ENCODE assay signal across 24 mouse cellular contexts in the genomic region with DNA sequence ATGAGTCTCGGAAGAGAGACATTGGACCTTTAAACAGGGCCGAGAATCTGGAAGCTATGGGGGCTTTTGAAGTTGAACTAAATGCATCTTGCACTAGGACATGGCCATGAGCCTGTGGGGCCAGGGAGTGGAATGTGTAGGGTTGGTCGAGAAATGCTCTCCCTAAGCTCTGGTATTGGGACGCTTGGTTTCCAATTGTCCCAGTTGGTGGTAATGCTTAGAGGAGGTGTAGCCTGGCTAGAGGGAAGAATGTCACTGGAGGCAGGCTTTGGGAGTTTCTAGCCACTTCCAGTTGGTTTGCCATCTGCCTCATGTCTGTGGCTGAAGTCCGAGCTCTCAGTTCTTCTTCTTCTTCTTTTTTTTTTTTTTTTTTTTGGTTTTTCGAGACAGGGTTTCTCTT. TPM values are rescaled to one million over a fixed set of nuclear protein-coding genes. Genes with fewer than 3 reads are reported as not detected.
"Had no signal": no experiment of that assay in that cellular context is flagged by ENCODE, and none has a peak within 500 bp of the region (broad histone marks: within the 10 kb centered on the region; RNA-seq: fewer than 3 reads in every experiment).

No protein-coding gene starts in this region.

- H3K4me1 ChIP-seq: limb, embryonic 12.5 days; limb, embryonic 15.5 days; midbrain, embryonic 12.5 days; midbrain, embryonic 15.5 days; neural tube, embryonic 13.5 days had no signal

- H3K36me3 ChIP-seq: limb, embryonic 12.5 days; limb, embryonic 15.5 days; midbrain, embryonic 12.5 days; midbrain, embryonic 15.5 days; neural tube, embryonic 13.5 days had no signal

- H3K27me3 ChIP-seq: limb, embryonic 12.5 days; limb, embryonic 15.5 days; midbrain, embryonic 12.5 days; midbrain, embryonic 15.5 days; neural tube, embryonic 13.5 days had no signal

- ATAC-seq: liver, postnatal 0 days; lung, postnatal 0 days; midbrain, embryonic 15.5 days had no signal

- H3K4me2 ChIP-seq: limb, embryonic 12.5 days; limb, embryonic 15.5 days; liver, embryonic 11.5 days; lung, embryonic 14.5 days; midbrain, embryonic 12.5 days; midbrain, embryonic 15.5 days; neural tube, embryonic 13.5 days had no signal

- DNase-seq: kidney, adult 9 months; kidney, postnatal 14 days; kidney, postnatal 4 days; left cerebral cortex, postnatal 4 days; liver, postnatal 0 days; lung, embryonic 14.5 days; thymus, postnatal 25 days had no signal

- H3K27ac ChIP-seq: limb, embryonic 12.5 days; limb, embryonic 15.5 days; liver, embryonic 14.5 days; macrophage; midbrain, embryonic 12.5 days; midbrain, embryonic 15.5 days; neural tube, embryonic 13.5 days had no signal

- H3K4me3 ChIP-seq: limb, embryonic 12.5 days; limb, embryonic 15.5 days; midbrain, embryonic 12.5 days; midbrain, embryonic 15.5 days; myocyte; neural tube, embryonic 13.5 days had no signal

- H3K9ac ChIP-seq: limb, embryonic 12.5 days; limb, embryonic 15.5 days; liver, embryonic 14.5 days; liver, postnatal 0 days; lung, embryonic 14.5 days; midbrain, embryonic 12.5 days; midbrain, embryonic 15.5 days; neural tube, embryonic 13.5 days had no signal

- H3K9me3 ChIP-seq: limb, embryonic 12.5 days; limb, embryonic 15.5 days; midbrain, embryonic 12.5 days; midbrain, embryonic 15.5 days; neural tube, embryonic 13.5 days had no signal

RNA-seq across cellular contexts. Expression of gene Tmem45b, which starts 24.9 kb away (rescaled TPM):
- total RNA-seq: layer of hippocampus, adult 18-20 months; layer of hippocampus, postnatal 14 days; left cerebral cortex, adult 8-10 months; left cerebral cortex, postnatal 14 days; left cerebral cortex, postnatal 4 days; megakaryocyte, adult 5-6 weeks; monocyte, adult 5-6 weeks; neutrophil, adult 5-6 weeks had no signal
- polyA plus RNA-seq: limb, embryonic 12.5 days; limb, embryonic 15.5 days; liver, embryonic 11.5 days; liver, embryonic 14.5 days; macrophage; midbrain, embryonic 12.5 days; myocyte had no signal
